Mouse (Mus musculus) liver (tissue): ENCODE results near the gene Olfr48.

Experiments
- DNase-seq: peaks from one replicate; pipeline ENCODE4 v3.0.0-alpha.2; 2020; ENCODE audit warnings: mixed read lengths

Olfr48 gene

GRCm38 (mm10) chr2:89848105-89848504 is at the start of gene Olfr48:
Olfr48 (minus strand) TSS chr2:89848205.
- DNase-seq: no peak

GRCm38 (mm10) chr2:89878137-89878536 is 30.1 kb upstream of the Olfr48 start, which contains the start of gene Olfr1257:
Olfr1257 (plus strand) TSS chr2:89878437.
- no peak for DNase-seq

DNA sequence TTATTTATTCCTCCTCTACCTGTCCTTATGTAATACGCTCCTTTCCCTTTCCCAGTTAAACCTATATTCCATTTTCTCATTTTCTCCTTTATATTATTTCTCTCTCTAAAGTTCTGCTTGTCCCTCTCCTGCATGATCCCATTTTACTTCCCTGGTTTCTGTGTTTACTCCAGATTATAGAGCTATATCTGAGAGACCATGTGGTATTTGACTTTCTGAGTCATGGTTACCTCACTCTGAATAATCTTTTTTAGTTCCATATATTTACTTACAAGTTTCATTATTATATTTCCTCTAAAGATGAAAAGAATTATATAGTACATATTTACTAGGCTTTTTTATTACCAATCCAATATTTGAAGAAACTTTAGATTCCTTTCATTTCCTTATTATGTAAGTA is 1.2 kb upstream of the Olfr48 start:
- no peak for DNase-seq

DNA sequence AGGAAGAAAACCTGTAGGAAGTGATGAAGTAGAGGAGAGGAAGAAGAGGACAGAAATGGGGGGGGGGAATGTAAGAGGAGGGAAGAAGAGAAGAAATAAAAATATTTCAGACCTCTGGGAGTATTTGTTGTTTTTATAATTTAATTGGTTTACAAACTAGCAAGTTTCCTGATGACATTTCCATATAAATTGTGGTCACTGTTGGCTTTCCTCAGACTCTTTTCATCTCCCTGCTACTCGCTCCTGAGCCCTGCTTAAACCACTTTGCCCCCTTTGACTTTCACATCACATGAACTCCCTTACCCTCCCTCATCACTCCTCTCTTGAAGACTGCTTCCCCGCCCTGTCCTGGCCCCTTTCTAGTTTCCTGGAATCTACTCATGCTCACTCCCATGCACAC is 6.5 kb downstream of the Olfr48 start, which contains the start of gene Olfr1256:
Gene Olfr1256 (minus strand): TSS at position 101 of the 400 bp plus-strand sequence.
- no peak for DNase-seq

DNA sequence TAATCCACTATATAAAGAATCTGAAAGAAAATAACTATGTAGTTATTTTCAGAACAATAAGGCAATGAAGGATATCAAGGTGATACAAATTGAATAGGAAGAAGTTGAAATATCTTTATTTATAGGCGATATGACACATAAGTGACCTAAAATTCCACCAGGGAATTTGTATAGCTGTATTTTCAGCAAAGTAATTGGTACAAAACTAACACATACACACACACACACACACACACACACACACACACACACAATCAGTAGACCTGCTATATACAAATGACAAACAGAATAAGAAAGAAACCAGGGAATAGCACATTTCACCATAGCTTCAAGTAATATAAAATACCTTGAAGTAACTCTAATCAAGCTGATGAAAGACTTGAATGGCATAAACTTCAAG is 27.8 kb downstream of the Olfr48 start:
- no peak for DNase-seq

- no peak for DNase-seq
Measured at GRCm38 (mm10) chr2:89811751-89812150, 36.3 kb downstream of the Olfr48 start, which contains the start of gene Olfr1255. Olfr1255 (plus strand) TSS chr2:89812051.

GRCm38 (mm10) chr2:89810751-89811150 is 37.3 kb downstream of the Olfr48 start:
- DNase-seq: no peak

DNA sequence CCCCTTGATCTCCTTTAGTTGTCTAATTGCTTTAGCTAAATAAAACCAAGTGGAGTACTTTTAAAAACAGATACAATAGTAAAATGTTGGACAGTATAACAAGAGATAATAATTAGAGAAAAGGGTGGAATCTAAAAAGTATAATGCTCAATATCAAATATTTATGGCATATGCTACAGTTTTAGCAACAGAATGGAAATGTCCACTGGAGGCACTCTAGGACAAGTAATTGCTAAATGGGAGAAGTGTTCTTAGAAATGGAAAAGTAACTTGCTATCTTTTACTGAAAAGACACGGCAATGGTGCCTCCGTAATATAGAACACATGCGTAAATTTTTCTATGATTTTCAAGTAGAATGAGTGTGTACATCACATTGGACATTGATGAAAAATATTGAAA is 48.4 kb downstream of the Olfr48 start:
- no peak for DNase-seq

DNA sequence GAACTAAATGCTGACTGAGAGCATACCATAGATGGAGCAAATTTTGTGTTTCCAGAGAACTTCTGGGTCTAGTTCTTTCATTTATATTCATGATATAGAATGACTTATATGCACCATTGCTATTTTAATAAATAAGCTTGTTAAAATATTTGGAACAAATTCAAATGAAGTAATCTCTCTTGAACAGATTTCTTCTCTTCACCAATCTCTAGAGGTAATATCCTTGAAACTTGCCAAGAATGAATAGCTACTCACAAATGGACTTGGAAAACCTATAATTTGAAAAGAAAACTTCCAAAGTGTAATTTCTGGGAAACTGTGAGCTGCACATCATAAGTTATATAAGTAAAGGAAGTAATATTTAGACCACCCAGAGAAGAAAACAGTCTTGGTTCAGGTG is 54.5 kb downstream of the Olfr48 start, which contains the start of gene Olfr1254:
Gene Olfr1254 (minus strand): TSS at position 101 of the 400 bp plus-strand sequence.
- no peak for DNase-seq
